Mouse (Mus musculus) limb, embryonic 11.5 days (tissue): ENCODE measurements around the gene Tmcc1. TPM values are rescaled to one million over a fixed set of nuclear protein-coding genes. Genes with fewer than 3 reads are reported as not detected.

ENCODE experiments used
- ATAC-seq: fragments of 200-750 bp; cut with Nextera tagmentation; 2 replicates; pipeline ENCODE4 v1.8.0; 2017; ENCODE audit warnings: low read depth; ENCODE audit not compliant: insufficient number of reproducible peaks, low FRiP score, low TSS enrichment
- DNase-seq: peaks from one replicate; pipeline ENCODE4 v3.0.0-alpha.2; 2015; ENCODE audit warnings: low spot score
- H3K27ac ChIP-seq: fragments of 300-500 bp; sonication (generic); replicated peaks from 2 replicates; pipeline ENCODE4 v1.5.1; 2014; ENCODE audit warnings: low read depth, mild to moderate bottlenecking, low read length
- H3K27me3 ChIP-seq: fragments of 300-500 bp; sonication (generic); 2 replicates; pipeline ENCODE4 v1.6.1; 2014; ENCODE audit warnings: mild to moderate bottlenecking, low read length, mixed read lengths; ENCODE audit not compliant: control insufficient read depth, insufficient read depth
- H3K36me3 ChIP-seq: fragments of 300-500 bp; sonication (generic); 2 replicates; pipeline ENCODE4 v1.6.1; 2014; ENCODE audit warnings: mild to moderate bottlenecking, low read length, moderate library complexity, mixed read lengths; ENCODE audit not compliant: control insufficient read depth, insufficient read depth
- H3K4me1 ChIP-seq: fragments of 300-500 bp; sonication (generic); 2 replicates; pipeline ENCODE4 v1.6.1; 2014; ENCODE audit warnings: low read length, mixed read lengths; ENCODE audit not compliant: control insufficient read depth, insufficient read depth
- H3K4me2 ChIP-seq: fragments of 300-500 bp; sonication (generic); 2 replicates; pipeline ENCODE4 v1.6.1; 2014; ENCODE audit warnings: low read depth, mild to moderate bottlenecking, moderate library complexity; ENCODE audit not compliant: severe bottlenecking
- H3K4me3 ChIP-seq: fragments of 300-500 bp; sonication (generic); 2 replicates; pipeline ENCODE4 v1.5.1; 2014; ENCODE audit warnings: low read depth, low read length
- H3K9ac ChIP-seq: fragments of 300-500 bp; sonication (generic); 2 replicates; pipeline ENCODE4 v1.6.1; 2014; ENCODE audit warnings: mild to moderate bottlenecking, low read length
- H3K9me3 ChIP-seq: fragments of 300-500 bp; sonication (generic); 2 replicates; pipeline ENCODE4 v1.6.1; 2016; ENCODE audit warnings: low read length; ENCODE audit not compliant: control insufficient read depth
- WGBS: fragments of 180-500 bp; shearing (Covaris S2); extraction: QIAGEN DNeasy Blood & Tissue Kit; methylation state at CpG from one replicate; pipeline ENCODE4 v1.1.7; 2014; 5-methylcytosine and 5-hydroxymethylcytosine counted together
- polyA plus RNA-seq: library from polyadenylated mRNA; unstranded; fragments of >200 nt; fragmentation: Nextera tagmentation; extraction: Ambion mirVana; gene quantifications from 2 replicates; pipeline ENCODE4 v1.2.1, GENCODE M21; 2014

The Tmcc1 gene
- polyA plus RNA-seq, 1 experiment from 2014 or later = 13.4 TPM

GRCm38 (mm10) chr6:116139143-116139856, 54.0 kb downstream of the Tmcc1 start:
- ATAC-seq = no peak
- Histone ChIP-seq H3K36me3 (no peaks in the 10 kb centered on the region), H3K4me3 (no peak overlapping the region), H3K27me3 (no peaks in the 10 kb centered on the region), H3K4me2 (no peak overlapping the region), H3K4me1 (0 out of 2 replicates have a peak, but pooled peaks cover 2% of the 10 kb centered on the region), H3K9ac (no peak overlapping the region), H3K27ac (no peak overlapping the region), H3K9me3 (no peaks in the 10 kb centered on the region)
- DNase-seq = no peak
- WGBS = 68% methylated on average over 2 of the region's 2 CpGs

GRCm38 (mm10) chr6:116135971-116136632, 57.2 kb downstream of the Tmcc1 start:
- H3K27me3 ChIP-seq = no peaks in the 10 kb centered on the region
- H3K36me3 ChIP-seq = no peaks in the 10 kb centered on the region
- ATAC-seq (no peak), DNase-seq (no peak)
- no peak overlapping the region for H3K4me2 ChIP-seq
- H3K27ac ChIP-seq = no peak overlapping the region
- WGBS = 64% methylated on average over 7 of the region's 7 CpGs
- no peak overlapping the region for H3K9ac ChIP-seq
- no peak overlapping the region for H3K4me3 ChIP-seq
- no peaks in the 10 kb centered on the region for H3K4me1 ChIP-seq
- H3K9me3 ChIP-seq = no peaks in the 10 kb centered on the region

GRCm38 (mm10) chr6:116133756-116134155, 59.5 kb downstream of the Tmcc1 start:
- Histone ChIP-seq H3K9ac (no peak overlapping the region), H3K9me3 (no peaks in the 10 kb centered on the region), H3K4me3 (no peak overlapping the region), H3K4me1 (no peaks in the 10 kb centered on the region), H3K36me3 (no peaks in the 10 kb centered on the region), H3K27ac (no peak overlapping the region), H3K4me2 (no peak overlapping the region), H3K27me3 (no peaks in the 10 kb centered on the region)
- ATAC-seq = no peak
- 82% methylated on average over 8 of the region's 8 CpGs for WGBS
- DNase-seq = no peak

- Histone ChIP-seq H3K4me2 (no peak overlapping the region), H3K36me3 (no peaks in the 10 kb centered on the region), H3K9me3 (no peaks in the 10 kb centered on the region), H3K4me1 (no peaks in the 10 kb centered on the region), H3K9ac (no peak overlapping the region), H3K4me3 (no peak overlapping the region), H3K27ac (no peak overlapping the region), H3K27me3 (no peaks in the 10 kb centered on the region)
- ATAC-seq (no peak), DNase-seq (no peak)
- WGBS = 77% methylated on average over 1 of the region's 1 CpGs
Measured at GRCm38 (mm10) chr6:116131771-116132170, 61.5 kb downstream of the Tmcc1 start.

- no peak overlapping the region for H3K4me2 ChIP-seq
- H3K36me3 ChIP-seq = no peaks in the 10 kb centered on the region
- no peak overlapping the region for H3K27ac ChIP-seq
- 14% methylated on average over 1 of the region's 1 CpGs for WGBS
- H3K9ac ChIP-seq = no peak overlapping the region
- H3K4me1 ChIP-seq = no peaks in the 10 kb centered on the region
- H3K27me3 ChIP-seq = no peaks in the 10 kb centered on the region
- DNase-seq (no peak), ATAC-seq (no peak)
- no peak overlapping the region for H3K4me3 ChIP-seq
- H3K9me3 ChIP-seq = no peaks in the 10 kb centered on the region
Measured at GRCm38 (mm10) chr6:116128710-116129109, 64.6 kb downstream of the Tmcc1 start.

GRCm38 (mm10) chr6:116127918-116128443, 65.3 kb downstream of the Tmcc1 start:
- H3K27ac ChIP-seq = no peak overlapping the region
- H3K4me3 ChIP-seq = no peak overlapping the region
- no peaks in the 10 kb centered on the region for H3K36me3 ChIP-seq
- no peaks in the 10 kb centered on the region for H3K4me1 ChIP-seq
- ATAC-seq (no peak), DNase-seq (no peak)
- H3K9ac ChIP-seq = no peak overlapping the region
- no peaks in the 10 kb centered on the region for H3K9me3 ChIP-seq
- H3K27me3 ChIP-seq = no peaks in the 10 kb centered on the region
- H3K4me2 ChIP-seq = no peak overlapping the region

- H3K4me3 ChIP-seq = no peak overlapping the region
- ATAC-seq (no peak), DNase-seq (no peak)
Measured at GRCm38 (mm10) chr6:116126577-116126976, 66.7 kb downstream of the Tmcc1 start.

GRCm38 (mm10) chr6:116122881-116123280, 70.4 kb downstream of the Tmcc1 start:
- no peaks in the 10 kb centered on the region for H3K4me1 ChIP-seq
- H3K27me3 ChIP-seq = no peaks in the 10 kb centered on the region
- H3K9me3 ChIP-seq = no peaks in the 10 kb centered on the region
- H3K4me3 ChIP-seq = no peak overlapping the region
- no peak overlapping the region for H3K27ac ChIP-seq
- no peak for DNase-seq
- 89% methylated on average over 1 of the region's 1 CpGs for WGBS
- H3K36me3 ChIP-seq = no peaks in the 10 kb centered on the region
- ATAC-seq = no peak
- H3K4me2 ChIP-seq = no peak overlapping the region
- no peak overlapping the region for H3K9ac ChIP-seq

More at GRCm38 (mm10) chr6:116126577-116126976, 66.7 kb downstream of the Tmcc1 start:
- no peaks in the 10 kb centered on the region for H3K9me3 ChIP-seq
- H3K27ac ChIP-seq = no peak overlapping the region
- H3K4me2 ChIP-seq = no peak overlapping the region
- H3K9ac ChIP-seq = no peak overlapping the region
- H3K27me3 ChIP-seq = no peaks in the 10 kb centered on the region
- H3K4me1 ChIP-seq = no peaks in the 10 kb centered on the region
- no peaks in the 10 kb centered on the region for H3K36me3 ChIP-seq
